Mouse (Mus musculus) right cerebral cortex, postnatal 25 days (tissue): ENCODE results near the gene Cilp.
"Not testable (repeated sequence)": the region's sequence is repeated elsewhere in the genome, so short reads cannot be mapped to it uniquely, and the experiment has no call there.

Experiments used
- DNase-seq: peaks from one replicate; pipeline ENCODE4 v3.0.0; 2022

Gene Cilp

DNA sequence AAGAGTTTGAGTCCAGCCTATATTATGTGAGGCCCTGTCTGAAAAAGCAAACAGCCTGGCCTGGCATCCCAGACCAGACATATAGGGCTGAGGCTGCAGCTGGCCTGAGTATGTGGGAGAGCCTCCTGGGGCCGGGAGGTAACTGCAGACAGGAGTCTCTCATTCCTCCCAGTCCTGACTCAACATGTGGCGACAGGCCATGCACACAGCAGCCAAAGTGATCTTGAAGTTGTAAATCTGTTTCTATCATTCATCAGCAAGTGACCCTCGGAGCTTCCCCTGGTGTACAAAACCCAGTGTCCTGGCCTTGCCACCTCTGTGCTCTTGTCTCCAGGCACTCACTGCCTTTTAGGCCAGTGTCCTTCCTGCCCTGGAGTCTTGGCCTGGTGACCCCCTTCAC is 13.0 kb upstream of the Cilp start:
- DNase-seq, result no peak

- no peak for DNase-seq
Observed at GRCm38 (mm10) chr9:65255906-65256600, 8.9 kb upstream of the Cilp start.

- no peak for DNase-seq
Observed at GRCm38 (mm10) chr9:65257218-65257910, 7.6 kb upstream of the Cilp start.

GRCm38 (mm10) chr9:65259366-65259765 is 5.6 kb upstream of the Cilp start:
- no peak for DNase-seq

GRCm38 (mm10) chr9:65261591-65262230 is 3.3 kb upstream of the Cilp start:
- no peak for DNase-seq

- no peak for DNase-seq
Observed at GRCm38 (mm10) chr9:65262641-65263120, 2.3 kb upstream of the Cilp start.

DNA sequence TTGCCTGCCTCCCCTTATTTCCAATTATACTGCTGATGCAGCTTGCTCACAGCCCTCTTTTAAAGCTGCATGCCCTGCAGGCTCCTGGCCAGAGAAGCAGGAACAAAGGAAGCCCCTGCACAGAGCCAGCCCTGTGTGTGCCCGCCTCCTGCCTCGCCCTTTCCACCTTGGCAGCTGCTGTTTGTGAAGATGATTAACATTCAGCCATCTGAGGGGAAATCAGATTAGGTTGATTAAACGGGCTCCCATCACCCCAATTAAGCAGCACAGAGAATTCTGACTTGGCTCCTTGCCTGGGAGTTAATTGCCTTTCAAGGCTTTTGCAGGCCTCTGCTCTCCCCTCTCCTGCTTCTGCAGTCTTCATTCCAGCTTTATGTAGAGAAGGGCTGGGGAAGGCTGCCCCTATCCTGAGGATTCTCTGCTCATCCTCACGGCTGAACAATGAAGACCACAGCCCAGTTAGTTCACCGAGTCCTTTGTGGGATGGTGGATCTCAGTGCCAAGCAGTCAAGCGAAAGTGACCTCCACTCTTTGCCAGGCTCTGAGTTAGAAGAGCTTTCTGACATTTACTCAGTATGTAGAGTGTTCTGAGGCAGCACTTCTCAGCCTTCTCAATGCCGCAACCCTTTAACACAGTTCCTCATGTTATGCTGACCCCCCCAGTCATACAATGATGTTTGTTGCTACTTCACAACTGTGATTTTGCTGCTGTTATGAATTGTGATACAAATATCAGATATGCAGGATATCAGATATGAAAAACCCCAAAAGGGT is 2.9 kb downstream of the Cilp start:
- no peak for DNase-seq

DNA sequence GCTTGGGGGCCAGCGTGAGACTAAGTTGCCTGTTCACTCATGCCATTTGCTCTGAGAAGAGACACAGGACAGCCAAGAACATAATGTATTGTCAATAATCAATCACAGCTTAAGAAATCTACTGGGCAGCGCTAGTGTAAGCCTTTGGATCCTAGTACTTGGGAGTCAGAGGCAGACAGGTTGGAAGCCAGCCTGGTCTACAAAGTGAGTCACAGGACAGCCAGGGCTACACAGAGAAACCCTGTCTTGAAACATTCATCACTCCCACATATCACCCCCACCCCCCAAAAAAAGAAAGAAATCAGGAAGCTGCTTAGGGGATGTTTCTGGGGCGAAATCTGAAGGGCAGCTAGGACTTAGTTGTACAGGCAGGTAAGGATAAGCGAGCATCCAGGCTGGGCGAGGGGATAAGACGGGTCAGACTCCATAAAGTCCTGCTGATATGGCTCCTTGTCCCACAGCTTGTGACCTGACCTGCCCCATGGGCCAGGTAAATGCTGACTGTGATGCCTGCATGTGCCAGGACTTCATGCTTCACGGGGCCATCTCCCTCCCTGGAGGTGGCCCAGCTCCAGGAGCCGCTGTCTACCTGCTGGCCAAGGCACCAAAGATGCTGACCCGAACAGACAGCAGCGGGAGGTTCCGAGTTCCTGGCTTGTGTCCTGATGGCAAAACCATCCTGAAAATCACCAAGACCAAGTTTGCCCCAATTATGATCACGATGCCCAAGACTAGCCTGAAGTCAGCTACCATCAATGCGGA is 8.2 kb downstream of the Cilp start:
- DNase-seq, result no peak

DNA sequence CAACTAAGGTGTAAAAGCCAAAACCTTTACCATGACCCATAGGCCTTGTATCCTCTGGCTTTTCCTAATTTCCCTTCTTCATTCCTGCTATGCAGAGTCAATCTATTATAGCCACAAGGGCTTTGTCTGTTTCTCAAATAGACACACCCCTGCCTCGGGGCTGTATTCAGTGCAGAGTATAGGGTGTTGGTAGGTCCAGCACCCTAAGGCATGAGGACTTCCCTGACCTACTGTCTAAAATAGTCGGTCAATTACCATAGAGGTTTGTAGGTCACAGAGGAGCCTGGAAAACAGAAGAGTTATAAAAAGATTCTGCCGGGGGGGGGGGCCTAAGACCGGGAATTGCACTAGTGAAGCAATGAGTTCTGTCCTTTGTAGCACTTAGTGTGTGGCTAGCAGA is 8.9 kb downstream of the Cilp start:
- no peak for DNase-seq

DNA sequence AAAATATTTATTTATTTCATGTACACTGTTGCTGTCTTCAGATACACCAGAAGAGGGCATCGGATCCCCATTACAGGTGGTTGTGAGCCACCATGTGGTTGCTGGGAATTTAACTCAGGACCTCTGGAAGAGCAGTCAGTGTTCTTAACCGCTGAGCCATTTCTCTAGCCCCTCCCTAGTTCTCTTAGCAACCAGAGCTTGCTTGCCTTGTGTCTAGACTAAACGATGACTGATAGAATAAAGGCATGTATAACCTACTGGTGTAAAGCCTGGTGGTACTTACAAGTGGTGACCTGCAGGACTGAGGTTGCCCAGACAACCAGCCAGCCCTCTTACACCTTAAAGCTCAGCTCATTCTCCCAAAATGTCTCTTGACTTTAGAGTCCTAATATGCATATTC is 9.9 kb downstream of the Cilp start:
- DNase-seq, result not testable (repeated sequence)

- no peak for DNase-seq
Observed at GRCm38 (mm10) chr9:65275810-65276530, 11.0 kb downstream of the Cilp start.

DNA sequence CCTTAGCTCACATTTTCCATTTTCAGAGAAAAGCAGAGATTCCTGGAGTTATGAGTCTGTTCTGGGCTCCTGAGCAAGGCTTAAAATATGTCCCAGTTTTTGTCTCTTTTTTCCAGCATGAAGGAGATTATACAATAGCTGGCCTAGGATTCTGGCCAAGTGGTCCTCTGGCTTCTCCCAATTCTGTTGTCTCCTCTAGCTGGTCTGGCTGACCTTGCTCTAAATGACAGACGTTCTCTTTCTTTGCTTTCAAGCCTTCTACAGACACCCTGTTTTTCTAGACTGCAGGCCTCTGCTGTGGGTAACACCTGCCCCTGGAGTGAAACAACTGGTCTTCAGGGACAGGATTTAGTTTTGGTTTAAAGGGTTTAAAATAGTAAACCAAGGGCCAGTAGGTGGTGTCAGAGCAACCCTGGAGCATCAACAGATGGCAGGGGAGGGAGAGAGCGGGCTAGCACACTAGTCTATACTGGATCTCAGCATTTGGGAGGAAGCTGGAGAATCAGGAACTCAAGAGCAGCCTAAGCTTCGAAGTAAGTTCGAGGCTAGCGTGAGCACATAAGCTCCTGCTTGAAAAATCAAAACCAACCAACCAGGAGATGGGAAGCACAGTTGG is 16.7 kb downstream of the Cilp start:
- DNase-seq, result peak; percentile 7

- no peak for DNase-seq
Observed at GRCm38 (mm10) chr9:65283301-65283700, 18.3 kb downstream of the Cilp start.

DNA sequence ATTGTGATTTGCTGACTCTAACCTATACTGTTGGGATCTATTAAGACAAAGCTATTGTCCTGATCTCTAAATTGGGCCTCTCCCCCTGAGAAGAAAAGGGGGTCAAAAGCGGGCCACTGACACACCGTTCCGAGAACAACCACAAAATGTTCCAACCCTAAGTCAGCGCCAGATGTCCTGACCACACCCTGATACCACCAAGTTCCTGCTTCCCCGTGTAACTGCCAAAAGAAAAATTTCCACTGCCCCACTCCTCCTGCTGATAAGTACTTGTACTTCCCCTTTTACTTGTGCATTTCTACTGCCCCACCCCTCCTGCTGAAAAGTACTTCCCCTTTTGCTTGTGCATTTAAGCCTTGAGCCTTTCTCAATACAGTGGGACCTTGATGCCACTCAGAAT is 23.3 kb downstream of the Cilp start:
- not testable (repeated sequence) for DNase-seq

- DNase-seq, result no peak
Observed at GRCm38 (mm10) chr9:65289988-65290387, 25.0 kb downstream of the Cilp start.

GRCm38 (mm10) chr9:65292421-65292820 is 27.4 kb downstream of the Cilp start:
- no peak for DNase-seq

- DNase-seq, result no peak
Observed at GRCm38 (mm10) chr9:65293119-65293518, 28.1 kb downstream of the Cilp start.

- no peak for DNase-seq
Observed at GRCm38 (mm10) chr9:65293580-65293972, 28.6 kb downstream of the Cilp start.

- peak; percentile 97 for DNase-seq
Observed at GRCm38 (mm10) chr9:65293973-65294715, 29.2 kb downstream of the Cilp start, which contains the start of gene Clpx. Clpx (plus strand) TSS chr9:65294260.

- DNase-seq, result no peak
Observed at GRCm38 (mm10) chr9:65294716-65295378, 29.9 kb downstream of the Cilp start.
